Mouse (Mus musculus) cerebellum, adult 2 months (tissue): ENCODE results near the gene Cd180. TPM values are rescaled to one million over a fixed set of nuclear protein-coding genes. Genes with fewer than 3 reads are reported as not detected.

Experiments used
- DNase-seq, 2 experiments: peaks; one replicate each; pipeline ENCODE4 v3.0.0; 2021
- H3K27ac ChIP-seq: fragments of 200-500 bp; 2 replicates; pipeline ENCODE4 v1.5.1; 2012; ENCODE audit warnings: low read length, control low read depth, inconsistent platforms; ENCODE audit not compliant: insufficient read depth
- H3K27me3 ChIP-seq: fragments of 200-500 bp; 2 replicates; pipeline ENCODE4 v1.6.1; 2012; ENCODE audit warnings: inconsistent platforms, mild to moderate bottlenecking, low read length, moderate library complexity; ENCODE audit not compliant: control insufficient read depth, insufficient read depth
- H3K4me1 ChIP-seq: fragments of 200-500 bp; 2 replicates; pipeline ENCODE4 v1.6.1; 2011; ENCODE audit warnings: low read length; ENCODE audit not compliant: control insufficient read depth, insufficient read depth
- H3K4me3 ChIP-seq: fragments of 200-500 bp; replicated peaks from 2 replicates; pipeline ENCODE3; 2011; ENCODE audit warnings: mild to moderate bottlenecking, low read depth, low read length, control low read depth; ENCODE audit not compliant: insufficient read depth
- CTCF ChIP-seq: fragments of 200-500 bp; IDR thresholded peaks from 2 replicates; pipeline ENCODE4 v1.5.1; 2011; ENCODE audit warnings: low read depth, mild to moderate bottlenecking, control low read depth, low read length, moderate library complexity, borderline replicate concordance; ENCODE audit not compliant: insufficient read depth
- POLR2A ChIP-seq: fragments of 200-500 bp; IDR thresholded peaks from 2 replicates; pipeline ENCODE4 v1.6.1; 2011; ENCODE audit warnings: low read length, control low read depth, borderline replicate concordance; ENCODE audit not compliant: insufficient read depth
- WGBS: fragments of 180-500 bp; shearing (Covaris S2); methylation state at CpG from one replicate; pipeline ENCODE4 v1.1.7; 2018; 5-methylcytosine and 5-hydroxymethylcytosine counted together
- polyA plus RNA-seq: library from polyadenylated mRNA; depleted of rRNA; stranded (reverse); fragments of >200 nt; gene quantifications from 2 replicates; pipeline ENCODE4 v1.2.3, GENCODE M21; 2012; rRNA removed

The Cd180 gene
- 0.60 and 0.65 TPM in 2 replicates for polyA plus RNA-seq

- TF ChIP-seq POLR2A = no peak
- TF ChIP-seq CTCF = no peak
- Histone ChIP-seq H3K4me3 (no peak within 1 kb of the TSS), H3K27ac (no peak within 1 kb of the TSS), H3K4me1 (no peaks in the 10 kb centered on the region), H3K27me3 (no peaks in the 10 kb centered on the region)
- no peak for DNase-seq
- WGBS = 21% methylated on average over 8 of the region's 8 CpGs
These were observed at the start of gene Cd180 for GRCm38 (mm10) chr13:102693341-102693801. Gene Cd180 (plus strand): TSS chr13:102693558.

GRCm38 (mm10) chr13:102644344-102644743, 49.0 kb upstream of the Cd180 start:
- 29% methylated on average over 8 of the region's 8 CpGs for WGBS
- no peak overlapping the region for H3K27ac ChIP-seq
- DNase-seq = no peak
- no peaks in the 10 kb centered on the region for H3K27me3 ChIP-seq
- H3K4me1 ChIP-seq = no peaks in the 10 kb centered on the region
- H3K4me3 ChIP-seq = no peak overlapping the region
- TF ChIP-seq CTCF = no peak
- TF ChIP-seq POLR2A = no peak

- Histone ChIP-seq H3K4me3 (peak overlapping the region; percentile 41), H3K4me1 (no peaks in the 10 kb centered on the region), H3K27ac (no peak overlapping the region), H3K27me3 (no peaks in the 10 kb centered on the region)
- TF ChIP-seq CTCF (peak; percentile 45; the same call in 1 of the 2 replicates), POLR2A (no peak)
- DNase-seq = peak; percentile 56 to 66
- 7% methylated on average over 17 of the region's 17 CpGs for WGBS
These were observed 48.4 kb upstream of the Cd180 start for GRCm38 (mm10) chr13:102644789-102645551.

- H3K4me1 ChIP-seq = no peaks in the 10 kb centered on the region
- H3K4me3 ChIP-seq = no peak overlapping the region
- H3K27ac ChIP-seq = no peak overlapping the region
- H3K27me3 ChIP-seq = no peaks in the 10 kb centered on the region
- DNase-seq = no peak
- 55% methylated on average over 10 of the region's 10 CpGs for WGBS
- TF ChIP-seq CTCF (no peak), POLR2A (no peak)
These were observed 47.0 kb upstream of the Cd180 start for GRCm38 (mm10) chr13:102646271-102646771.

- no peak overlapping the region for H3K4me3 ChIP-seq
- 92% methylated on average over 4 of the region's 4 CpGs for WGBS
- DNase-seq = no peak
- no peaks in the 10 kb centered on the region for H3K4me1 ChIP-seq
- TF ChIP-seq CTCF = no peak
- no peak for TF ChIP-seq POLR2A
- no peaks in the 10 kb centered on the region for H3K27me3 ChIP-seq
- no peak overlapping the region for H3K27ac ChIP-seq
These were observed 45.8 kb upstream of the Cd180 start for GRCm38 (mm10) chr13:102647511-102647910.

- no peak overlapping the region for H3K4me3 ChIP-seq
- H3K27ac ChIP-seq = no peak overlapping the region
- DNase-seq = no peak
- H3K4me1 ChIP-seq = no peaks in the 10 kb centered on the region
- no peak for TF ChIP-seq POLR2A
- TF ChIP-seq CTCF = no peak
- WGBS = 78% methylated on average over 6 of the region's 6 CpGs
- H3K27me3 ChIP-seq = no peaks in the 10 kb centered on the region
These were observed 41.0 kb upstream of the Cd180 start for GRCm38 (mm10) chr13:102652303-102652889.

- DNase-seq = no peak
- WGBS = 93% methylated on average over 2 of the region's 2 CpGs
- Histone ChIP-seq H3K27me3 (no peaks in the 10 kb centered on the region), H3K4me1 (no peaks in the 10 kb centered on the region), H3K4me3 (no peak overlapping the region), H3K27ac (no peak overlapping the region)
- TF ChIP-seq CTCF (no peak), POLR2A (no peak)
These were observed 38.2 kb upstream of the Cd180 start for GRCm38 (mm10) chr13:102655071-102655570.
